Mouse (Mus musculus) left cerebral cortex, adult 2 months (tissue): ENCODE measurements around the gene Grpel1. TPM values are rescaled to one million over a fixed set of nuclear protein-coding genes. Genes with fewer than 3 reads are reported as not detected.

ENCODE experiments used
- DNase-seq, 2 experiments: peaks; one replicate each; pipeline ENCODE4 v3.0.0; 2021 to 2022; ENCODE audit warnings: low spot score in 2 of 2, mixed read lengths in 1 of 2; ENCODE audit errors: extremely low spot score in 1 of 2
- H3K27ac ChIP-seq: fragments of 200-600 bp; 2 replicates; pipeline ENCODE4 v1.8.1; 2022
- H3K4me3 ChIP-seq: fragments of 200-600 bp; 2 replicates; pipeline ENCODE4 v1.8.1; 2022
- CTCF ChIP-seq: fragments of 200-600 bp; IDR thresholded peaks from 2 replicates; pipeline ENCODE4 v1.8.1; 2022; ENCODE audit warnings: antibody characterized with exemption, mild to moderate bottlenecking, moderate library complexity
- intact Hi-C: fragments of 180-260 bp; cut with DNase I; formaldehyde crosslinking; loops from one replicate; pipeline ENCODE4 v1.15.1; 2025
- long read RNA-seq, 2 experiments: library from polyadenylated mRNA; stranded (forward); transcript quantifications; one replicate each; pipeline ENCODE4 v2.0.0; 2021; ENCODE audit warnings: borderline mapping rate in 2 of 2
- total RNA-seq, 2 experiments: library from RNA; stranded (reverse); gene quantifications; 2 replicates each; pipeline ENCODE4 v1.2.3; 2021

Grpel1 gene
- 10 to 100 TPM; 21.0 to 22.4 TPM for total RNA-seq
- long read RNA-seq, experiment 1, transcript Grpel1-201 (4 exons, 3,528 nt): major isoform, 57 of 59 reads
- long read RNA-seq, experiment 1, partial matches to known transcripts: 0 of 59 reads
- long read RNA-seq, experiment 1, other reads (novel, unspliced or antisense): 2 of 59 reads
- long read RNA-seq, experiment 2, transcript Grpel1-201 (4 exons, 3,528 nt): major isoform, 33 of 35 reads
- long read RNA-seq, experiment 2, partial matches to known transcripts: 1 of 35 reads
- long read RNA-seq, experiment 2, other reads (novel, unspliced or antisense): 1 of 35 reads

GRCm38 (mm10) chr5:36464709-36465661 is at the start of gene Grpel1:
Gene Grpel1, plus strand, starts transcription at chr5:36464998.
- peak; percentile 95 to 98 for DNase-seq
- intact Hi-C loops: loop anchor here (5.0 kb wide), 2 partner anchors 132 to 433 kb away; no protein-coding TSS in a partner anchor
- peak within 1 kb of the TSS; percentile 82 for H3K27ac ChIP-seq
- H3K4me3 ChIP-seq: peak within 1 kb of the TSS; percentile 91
- no peak for TF ChIP-seq CTCF

GRCm38 (mm10) chr5:36419861-36420260 is 44.9 kb upstream of the Grpel1 start:
- intact Hi-C loops: no loop called here
- no peak overlapping the region for H3K4me3 ChIP-seq
- TF ChIP-seq CTCF: no peak
- no peak for DNase-seq
- H3K27ac ChIP-seq: no peak overlapping the region

- intact Hi-C loops: no loop called here
- no peak overlapping the region for H3K4me3 ChIP-seq
- no peak overlapping the region for H3K27ac ChIP-seq
- no peak for DNase-seq
- TF ChIP-seq CTCF: no peak
Measured at GRCm38 (mm10) chr5:36422689-36423088, 42.1 kb upstream of the Grpel1 start.

GRCm38 (mm10) chr5:36424676-36425075 is 40.1 kb upstream of the Grpel1 start:
- Histone ChIP-seq H3K4me3 (no peak overlapping the region), H3K27ac (no peak overlapping the region)
- intact Hi-C loops: no loop called here
- no peak for DNase-seq
- TF ChIP-seq CTCF: no peak

GRCm38 (mm10) chr5:36426404-36426803 is 38.4 kb upstream of the Grpel1 start:
- peak in 1 of 2 experiments; percentile 36 for DNase-seq
- no peak for TF ChIP-seq CTCF
- peak overlapping the region; percentile 28; the same call in 1 of the 2 replicates for H3K27ac ChIP-seq
- H3K4me3 ChIP-seq: no peak overlapping the region
- intact Hi-C loops: no loop called here

- H3K4me3 ChIP-seq: no peak overlapping the region
- no peak overlapping the region for H3K27ac ChIP-seq
- no peak for DNase-seq
- TF ChIP-seq CTCF: no peak
- intact Hi-C loops: no loop called here
Measured at GRCm38 (mm10) chr5:36427831-36428230, 37.0 kb upstream of the Grpel1 start.

- DNase-seq: no peak
- Histone ChIP-seq H3K4me3 (no peak overlapping the region), H3K27ac (no peak overlapping the region)
- intact Hi-C loops: no loop called here
- TF ChIP-seq CTCF: no peak
Measured at GRCm38 (mm10) chr5:36429551-36429950, 35.2 kb upstream of the Grpel1 start.

GRCm38 (mm10) chr5:36431711-36432110 is 33.1 kb upstream of the Grpel1 start:
- no peak for DNase-seq
- Histone ChIP-seq H3K27ac (no peak overlapping the region), H3K4me3 (no peak overlapping the region)
- intact Hi-C loops: no loop called here
- no peak for TF ChIP-seq CTCF

GRCm38 (mm10) chr5:36434398-36434967 is 30.3 kb upstream of the Grpel1 start:
- intact Hi-C loops: no loop called here
- Histone ChIP-seq H3K4me3 (no peak overlapping the region), H3K27ac (no peak overlapping the region)
- DNase-seq: no peak
- no peak for TF ChIP-seq CTCF

GRCm38 (mm10) chr5:36436858-36437257 is 27.9 kb upstream of the Grpel1 start:
- TF ChIP-seq CTCF: no peak
- intact Hi-C loops: no loop called here
- DNase-seq: no peak

GRCm38 (mm10) chr5:36440741-36441140 is 24.1 kb upstream of the Grpel1 start:
- Histone ChIP-seq H3K27ac (no peak overlapping the region), H3K4me3 (no peak overlapping the region)
- DNase-seq: no peak
- TF ChIP-seq CTCF: no peak
- intact Hi-C loops: no loop called here

More at GRCm38 (mm10) chr5:36436858-36437257, 27.9 kb upstream of the Grpel1 start:
- Histone ChIP-seq H3K4me3 (no peak overlapping the region), H3K27ac (no peak overlapping the region)

GRCm38 (mm10) chr5:36444611-36445010 is 20.2 kb upstream of the Grpel1 start:
- no peak for DNase-seq
- no peak for TF ChIP-seq CTCF
- intact Hi-C loops: no loop called here
- H3K4me3 ChIP-seq: no peak overlapping the region
- H3K27ac ChIP-seq: no peak overlapping the region
